Mouse (Mus musculus): ENCODE data around the gene Gbp2. TPM values are rescaled to one million over a fixed set of nuclear protein-coding genes. Genes with fewer than 3 reads are reported as not detected.
"Not testable (repeated sequence)": the region's sequence is repeated elsewhere in the genome, so short reads cannot be mapped to it uniquely, and the experiment has no call there.

Gene Gbp2
- total RNA-seq (2014; fragmentation: Nextera tagmentation) (2.4 and 2.6 TPM in 2 replicates), total RNA-seq (2017) (9.7 and 11.4 TPM in 2 replicates)

DNA sequence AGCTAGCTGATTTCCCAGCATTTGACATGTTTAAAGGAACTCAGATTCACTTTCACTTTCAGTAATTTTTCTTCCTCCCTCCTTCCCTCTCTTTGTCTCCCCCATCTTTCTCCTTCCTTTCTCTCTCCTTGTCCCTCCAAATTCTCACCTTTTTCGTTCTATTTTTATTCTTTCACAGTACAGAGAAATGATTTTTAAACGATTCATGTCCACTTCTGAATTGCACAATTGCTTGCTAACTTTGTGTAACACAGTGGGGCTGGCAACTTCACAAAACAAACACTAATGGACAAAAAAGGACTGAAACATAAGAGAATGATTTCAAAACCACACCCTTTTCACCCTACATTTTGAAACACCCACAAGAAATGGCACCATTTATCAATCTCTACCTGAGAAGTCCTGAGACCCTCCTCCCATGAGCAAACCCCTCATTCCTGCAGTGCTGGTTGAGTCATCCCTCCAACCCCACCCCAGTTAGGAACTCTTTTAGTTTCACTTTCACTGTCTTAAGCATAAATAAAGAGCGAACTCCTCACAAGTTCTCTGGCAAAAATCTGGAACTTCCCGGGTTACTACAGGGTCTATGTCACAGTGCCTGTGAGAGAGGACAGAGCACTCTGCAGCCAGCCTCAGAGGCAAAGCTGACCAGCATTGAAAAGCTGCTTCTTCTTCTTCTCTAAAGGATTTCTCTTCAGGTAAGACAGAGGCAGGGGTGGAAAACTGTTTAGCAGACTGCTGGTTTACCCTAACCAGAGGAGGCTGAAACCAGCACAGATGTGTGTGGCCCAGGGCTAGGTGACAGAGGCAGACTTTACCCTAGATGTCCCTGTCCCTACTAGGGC is at the start of gene Gbp2:
Gbp2 (plus strand) TSS at position 492 of the 845 bp plus-strand sequence.
- ATAC-seq (replicated peaks; ENCODE audit: low FRiP score, low TSS enrichment, poor library complexity, severe bottlenecking) = peak; percentile 50

DNA sequence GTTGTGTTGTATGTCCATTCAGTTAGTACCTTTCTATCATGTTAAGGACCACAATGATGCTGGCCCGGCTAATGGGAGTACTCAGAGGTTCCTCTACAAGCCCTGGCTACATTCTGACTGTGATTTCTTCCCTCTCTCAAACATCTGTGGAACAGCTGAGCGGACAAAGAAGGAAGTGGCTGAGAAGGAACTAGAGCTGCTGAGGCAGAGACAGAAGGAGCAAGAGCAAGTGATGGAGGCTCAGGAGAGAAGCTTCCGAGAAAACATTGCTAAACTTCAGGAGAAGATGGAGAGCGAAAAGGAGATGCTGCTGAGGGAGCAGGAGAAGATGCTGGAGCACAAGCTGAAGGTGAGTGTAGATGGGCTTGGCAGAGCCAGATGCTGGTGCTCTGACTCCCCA is 49.7 kb upstream of the Gbp2 start:
- ATAC-seq (replicated peaks; ENCODE audit: low FRiP score, low TSS enrichment, poor library complexity, severe bottlenecking) = no peak

DNA sequence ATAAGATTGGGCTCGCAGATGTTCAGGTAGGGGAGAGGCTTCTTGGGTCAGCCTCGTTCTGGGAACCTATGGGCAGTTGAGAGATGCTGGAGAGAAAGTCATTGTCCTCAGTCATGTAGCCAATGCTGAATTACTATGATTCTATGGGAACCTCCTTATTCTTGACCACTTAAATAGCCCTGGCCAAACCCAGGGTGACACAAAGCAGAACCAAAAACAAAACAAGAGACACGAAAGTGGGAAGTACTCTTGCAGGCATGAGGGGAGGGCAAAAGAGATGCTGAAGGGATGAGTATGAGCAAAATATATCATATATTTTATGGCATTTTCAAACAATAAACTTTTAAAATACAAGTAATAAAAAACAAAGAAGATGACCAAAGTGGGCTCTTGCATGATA is 43.3 kb upstream of the Gbp2 start:
- no peak for ATAC-seq (replicated peaks; ENCODE audit: low FRiP score, low TSS enrichment, poor library complexity, severe bottlenecking)

DNA sequence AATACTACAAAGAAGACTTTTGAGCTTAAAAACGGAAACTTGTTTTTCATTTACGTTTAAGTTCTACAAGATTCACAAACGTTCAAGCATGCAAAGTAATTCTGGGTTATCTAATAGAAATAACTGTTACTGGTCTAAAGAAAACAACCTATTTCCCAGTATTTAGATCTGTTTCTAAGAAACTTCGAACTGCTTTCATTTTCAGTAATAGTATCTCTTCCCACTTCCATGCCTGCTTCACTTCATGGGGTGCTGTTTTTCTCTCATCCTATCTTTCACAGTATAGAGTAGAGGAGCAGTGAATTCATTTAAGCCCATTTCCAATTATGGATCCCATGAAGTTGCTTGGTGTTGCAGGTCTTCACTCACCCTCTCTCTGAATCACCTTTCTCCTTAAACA is 42.1 kb upstream of the Gbp2 start:
- ATAC-seq (replicated peaks; ENCODE audit: low FRiP score, low TSS enrichment, poor library complexity, severe bottlenecking) = no peak

DNA sequence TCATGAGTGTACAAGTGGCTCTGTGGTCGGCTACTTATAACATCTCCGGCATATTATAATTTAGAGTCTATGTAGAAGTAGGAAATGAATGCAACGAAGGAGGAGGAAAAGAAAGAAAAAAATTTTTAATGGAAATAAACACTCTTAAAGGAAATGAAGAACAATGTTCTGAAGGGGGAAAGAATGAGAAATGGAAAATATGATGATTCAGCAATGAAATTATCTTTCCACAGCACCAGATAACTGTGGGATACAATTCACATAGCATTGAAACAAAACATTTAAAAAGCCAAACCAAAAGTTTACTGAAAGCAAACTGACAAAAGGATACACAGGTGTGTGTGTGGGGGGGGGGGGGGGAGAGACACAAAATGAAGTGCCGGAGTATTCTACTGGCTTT is 37.3 kb upstream of the Gbp2 start:
- no peak for ATAC-seq (replicated peaks; ENCODE audit: low FRiP score, low TSS enrichment, poor library complexity, severe bottlenecking)

DNA sequence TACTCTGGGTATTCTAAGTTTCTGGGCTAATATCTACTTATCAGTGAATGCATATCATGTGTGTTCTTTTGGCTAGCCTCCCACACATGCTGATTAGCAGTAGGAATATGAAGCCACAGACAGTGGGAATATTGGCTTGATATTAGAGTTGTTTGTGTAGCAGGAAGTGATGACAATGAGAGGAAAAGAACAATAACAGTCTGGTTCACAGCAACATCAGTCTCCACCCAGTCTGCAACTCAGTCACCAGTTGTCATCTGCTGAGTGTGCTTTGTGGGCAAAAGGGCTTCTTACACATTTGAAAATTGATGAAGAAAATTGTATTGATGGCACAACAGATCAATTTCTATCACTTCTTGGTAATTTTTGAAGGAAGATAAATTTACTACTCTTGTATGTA is 33.0 kb upstream of the Gbp2 start:
- no peak for ATAC-seq (replicated peaks; ENCODE audit: low FRiP score, low TSS enrichment, poor library complexity, severe bottlenecking)

DNA sequence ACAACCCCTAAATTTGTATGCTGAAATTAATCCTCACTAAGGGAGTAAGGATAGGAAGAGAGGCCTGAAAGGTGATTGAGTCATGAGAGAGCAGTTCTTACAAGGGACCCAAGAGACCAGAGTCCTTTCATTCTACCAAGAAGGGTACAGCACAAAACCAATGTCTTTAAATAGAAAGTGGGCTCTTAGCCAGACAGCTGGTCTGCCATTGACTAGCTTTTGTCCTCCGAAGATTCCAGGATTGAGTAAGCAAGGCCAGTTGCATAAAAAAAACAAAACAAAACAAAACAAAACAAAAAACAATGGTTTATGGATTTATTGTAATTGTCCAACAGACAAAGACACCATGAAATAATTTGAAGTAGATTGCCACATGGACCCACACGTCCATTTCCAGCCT is 31.5 kb upstream of the Gbp2 start:
- ATAC-seq (replicated peaks; ENCODE audit: low FRiP score, low TSS enrichment, poor library complexity, severe bottlenecking) = no peak

DNA sequence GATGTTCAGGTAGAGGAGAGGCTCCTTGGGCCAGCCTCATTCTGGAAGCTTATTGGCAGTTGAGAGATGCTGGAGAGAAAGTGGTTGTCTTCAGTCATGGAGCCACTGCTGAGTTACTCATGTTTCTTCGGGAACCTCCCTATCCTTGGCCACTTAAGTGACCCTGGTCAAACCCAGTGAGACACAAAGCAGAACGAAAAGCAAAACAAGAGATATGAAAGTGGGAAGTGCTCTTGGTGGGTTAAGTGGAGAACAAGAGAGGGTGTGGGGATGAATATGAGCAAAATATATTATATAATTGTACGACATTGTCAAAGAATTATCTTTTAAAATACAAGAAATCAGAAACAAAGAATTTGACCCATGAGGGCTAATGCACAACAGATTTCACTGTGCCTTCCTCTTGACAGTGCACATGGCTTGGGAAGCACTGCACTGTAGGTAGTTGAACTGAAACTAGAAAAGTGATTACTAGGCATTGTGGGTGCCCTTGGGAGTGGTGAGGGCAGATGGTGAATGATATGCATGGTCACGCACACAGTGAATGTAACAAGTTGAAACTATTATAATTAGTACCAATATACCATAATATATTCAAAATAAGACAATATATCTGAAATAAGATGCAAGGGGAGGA is 29.9 kb upstream of the Gbp2 start:
- no peak for ATAC-seq (replicated peaks; ENCODE audit: low FRiP score, low TSS enrichment, poor library complexity, severe bottlenecking)

DNA sequence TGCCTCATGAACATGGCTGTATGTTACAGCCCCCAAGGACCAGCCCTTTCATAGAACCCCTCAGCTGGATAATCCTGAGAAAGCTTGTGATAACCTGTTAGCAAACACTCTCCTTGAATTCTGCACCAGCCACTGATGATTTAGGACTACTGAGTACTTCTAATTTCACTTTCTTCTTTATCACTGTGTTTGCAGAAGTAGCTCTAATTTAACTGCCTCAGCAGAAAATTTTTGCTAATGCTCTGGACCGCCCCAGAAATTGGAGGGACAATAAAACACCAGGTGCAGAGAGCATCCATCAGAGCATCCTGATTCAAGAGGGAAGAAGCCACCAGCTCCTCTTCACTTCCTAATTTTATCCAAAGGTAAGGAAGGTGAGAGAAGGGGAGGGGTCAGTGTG is 25.9 kb upstream of the Gbp2 start, which contains the start of gene Gbp2b:
Gbp2b (plus strand) TSS at position 301 of the 400 bp plus-strand sequence.
- ATAC-seq (replicated peaks; ENCODE audit: low FRiP score, low TSS enrichment, poor library complexity, severe bottlenecking) = no peak

DNA sequence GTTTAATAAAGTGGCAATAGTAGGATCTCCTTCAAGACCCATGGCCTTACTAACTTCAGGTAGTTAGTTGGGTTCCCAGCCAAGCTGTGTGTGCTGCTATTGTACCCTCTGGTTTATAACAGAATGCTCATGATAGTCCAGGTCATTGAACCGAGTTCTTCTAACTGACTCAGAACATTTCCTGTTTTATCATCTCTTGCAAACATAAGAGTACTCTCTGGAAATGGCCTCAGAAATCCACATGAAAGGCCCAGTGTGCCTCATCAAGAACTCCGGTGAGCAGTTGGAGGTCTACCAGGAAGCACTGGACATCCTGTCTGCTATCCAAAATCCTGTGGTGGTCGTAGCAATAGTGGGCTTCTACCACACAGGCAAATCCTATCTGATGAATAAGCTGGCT is 22.5 kb upstream of the Gbp2 start:
- ATAC-seq (replicated peaks; ENCODE audit: low FRiP score, low TSS enrichment, poor library complexity, severe bottlenecking) = no peak

DNA sequence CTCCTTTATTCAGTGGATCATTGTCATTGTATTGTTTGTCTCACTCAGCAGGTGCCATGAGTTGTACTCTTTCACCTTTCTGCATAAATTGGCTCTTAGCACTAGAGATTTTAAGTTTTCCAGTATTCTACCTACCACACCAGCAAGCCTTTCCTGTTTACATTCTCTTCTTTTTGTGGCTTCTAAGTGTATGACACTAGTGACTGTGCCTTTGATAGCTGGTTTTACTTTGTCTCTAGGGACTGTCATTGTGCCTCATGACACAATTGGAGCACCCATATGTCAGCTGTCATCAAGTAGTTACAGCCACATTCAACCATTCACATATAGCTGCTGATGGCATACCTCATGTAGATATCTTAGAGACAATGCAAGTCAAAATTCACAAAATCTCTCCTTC is 18.7 kb upstream of the Gbp2 start:
- no peak for ATAC-seq (replicated peaks; ENCODE audit: low FRiP score, low TSS enrichment, poor library complexity, severe bottlenecking)

DNA sequence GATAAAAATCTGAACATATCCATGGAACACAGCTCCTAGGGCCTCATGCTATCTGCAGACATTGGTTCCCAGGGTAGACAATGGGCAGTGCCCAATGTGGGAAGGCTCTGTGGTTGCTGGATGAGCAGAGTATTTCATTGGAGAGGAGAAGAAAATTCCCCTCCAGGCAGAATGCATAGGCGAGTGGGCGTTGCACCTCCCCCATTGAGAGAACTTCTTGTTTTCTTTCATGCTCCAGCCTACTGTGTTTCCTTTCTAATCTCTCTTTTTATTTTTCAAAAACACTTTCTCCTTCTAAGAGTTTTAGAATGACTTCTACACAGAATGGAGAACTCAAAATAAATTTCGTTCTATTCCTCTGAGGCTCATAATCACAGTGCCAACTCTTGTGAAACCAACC is 1.7 kb upstream of the Gbp2 start:
- no peak for ATAC-seq (replicated peaks; ENCODE audit: low FRiP score, low TSS enrichment, poor library complexity, severe bottlenecking)

DNA sequence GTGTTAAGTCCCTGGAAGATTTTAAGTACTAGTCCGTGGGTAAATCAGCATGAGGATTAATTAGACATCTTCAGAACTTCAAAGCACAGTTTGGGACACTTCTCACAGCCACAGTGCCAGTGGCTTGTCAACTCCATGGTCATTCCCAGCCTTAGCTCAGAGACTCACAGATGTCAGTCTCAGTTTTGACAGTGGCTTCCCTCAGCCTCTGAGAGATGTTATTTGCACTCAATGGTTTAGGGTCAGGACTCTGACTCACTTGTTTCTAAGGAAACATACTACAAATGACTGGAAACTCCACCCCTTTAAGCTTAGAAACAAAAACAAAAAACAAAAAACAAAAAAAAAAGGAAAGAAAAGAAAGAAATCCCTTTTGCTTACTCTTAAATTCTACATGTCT is 796 bp upstream of the Gbp2 start:
- ATAC-seq (replicated peaks; ENCODE audit: low FRiP score, low TSS enrichment, poor library complexity, severe bottlenecking) = 0 out of 2 replicates have a peak, but pooled peaks have one; percentile 39

DNA sequence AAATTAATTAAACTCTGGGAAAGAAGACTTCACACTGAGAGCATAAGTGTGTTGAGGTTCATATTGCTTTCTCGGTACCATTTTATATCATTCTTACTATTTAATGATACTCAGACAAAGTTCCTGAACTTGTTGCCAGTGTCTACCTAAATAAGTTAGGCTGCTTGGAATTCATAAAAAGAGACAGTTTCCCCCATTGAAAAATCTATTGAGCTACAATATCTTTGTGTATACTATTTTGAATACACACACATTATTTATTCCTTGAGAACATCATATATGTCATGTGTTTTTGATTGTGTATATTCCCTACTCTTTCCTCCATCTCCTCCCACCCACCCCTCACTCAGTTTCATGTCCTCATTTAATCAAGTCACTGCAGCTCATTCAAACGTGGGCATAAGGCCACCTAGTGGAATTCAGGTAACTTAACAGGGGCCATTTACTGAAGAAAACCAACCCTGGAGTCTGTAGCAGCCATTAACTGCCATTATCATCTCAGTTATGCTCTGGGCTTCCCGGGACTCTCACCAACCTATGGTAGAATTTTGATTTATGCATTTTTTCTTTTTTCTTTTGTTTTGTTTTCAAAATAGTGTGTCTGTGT is 657 bp downstream of the Gbp2 start:
- peak; percentile 83 for ATAC-seq (replicated peaks; ENCODE audit: low FRiP score, low TSS enrichment, poor library complexity, severe bottlenecking)

DNA sequence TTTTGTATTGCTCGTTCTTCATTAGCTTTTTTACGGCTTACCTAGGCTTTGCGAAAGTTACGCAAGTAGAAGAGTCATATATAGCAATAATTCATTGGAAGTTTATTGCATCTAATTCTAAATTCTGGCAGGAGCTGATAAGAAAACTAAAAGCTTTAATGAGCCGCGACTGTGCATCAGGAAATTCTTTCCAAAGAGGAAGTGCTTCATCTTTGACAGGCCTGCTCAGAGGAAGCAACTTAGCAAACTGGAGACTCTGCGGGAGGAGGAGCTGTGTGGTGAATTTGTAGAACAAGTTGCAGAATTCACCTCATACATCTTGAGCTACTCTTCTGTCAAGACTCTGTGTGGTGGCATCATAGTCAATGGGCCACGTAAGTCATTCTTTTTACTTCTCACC is 10.0 kb downstream of the Gbp2 start:
- ATAC-seq (replicated peaks; ENCODE audit: low FRiP score, low TSS enrichment, poor library complexity, severe bottlenecking) = no peak

DNA sequence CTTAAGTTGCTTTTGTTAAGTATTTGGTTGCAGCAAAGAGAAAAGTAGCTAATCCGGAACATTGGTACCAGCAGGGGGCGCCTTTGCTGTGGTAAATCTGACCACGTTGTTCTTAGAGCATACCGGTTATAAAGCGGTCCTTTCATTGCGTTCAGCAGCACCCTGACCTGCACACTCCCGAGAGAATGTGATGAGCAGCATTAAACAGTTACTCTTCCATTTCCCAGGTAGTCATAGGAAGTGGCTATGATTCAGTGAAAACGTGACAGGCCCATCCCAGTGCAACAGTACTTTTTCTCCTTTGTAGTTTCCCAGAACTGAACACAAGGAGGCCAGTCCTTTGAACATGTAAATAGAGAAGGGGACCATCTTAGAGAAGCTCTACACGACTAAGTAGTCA is 19.8 kb downstream of the Gbp2 start:
- ATAC-seq (replicated peaks; ENCODE audit: low FRiP score, low TSS enrichment, poor library complexity, severe bottlenecking) = peak; percentile 88

DNA sequence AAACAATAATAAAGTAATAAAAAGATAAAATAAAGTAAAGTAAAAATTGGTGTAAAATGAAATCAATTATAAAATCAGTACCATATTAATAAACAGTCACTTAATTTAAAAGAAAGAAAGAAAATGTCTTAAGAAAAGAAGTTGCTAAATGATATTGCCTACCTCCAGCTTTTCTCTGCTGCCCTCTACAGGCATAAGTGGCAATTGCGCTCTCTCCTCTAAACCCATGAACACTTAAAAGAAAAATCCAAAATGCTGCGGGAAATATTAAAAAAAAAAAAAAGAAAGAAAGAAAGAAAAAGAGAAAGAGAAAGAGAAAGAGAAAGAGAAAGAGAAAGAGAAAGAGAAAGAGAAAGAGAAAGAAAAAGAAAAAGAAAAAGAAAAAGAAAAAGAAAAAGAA is 25.5 kb downstream of the Gbp2 start:
- peak; percentile 81; the same call in 1 of the 2 replicates for ATAC-seq (replicated peaks; ENCODE audit: low FRiP score, low TSS enrichment, poor library complexity, severe bottlenecking)

DNA sequence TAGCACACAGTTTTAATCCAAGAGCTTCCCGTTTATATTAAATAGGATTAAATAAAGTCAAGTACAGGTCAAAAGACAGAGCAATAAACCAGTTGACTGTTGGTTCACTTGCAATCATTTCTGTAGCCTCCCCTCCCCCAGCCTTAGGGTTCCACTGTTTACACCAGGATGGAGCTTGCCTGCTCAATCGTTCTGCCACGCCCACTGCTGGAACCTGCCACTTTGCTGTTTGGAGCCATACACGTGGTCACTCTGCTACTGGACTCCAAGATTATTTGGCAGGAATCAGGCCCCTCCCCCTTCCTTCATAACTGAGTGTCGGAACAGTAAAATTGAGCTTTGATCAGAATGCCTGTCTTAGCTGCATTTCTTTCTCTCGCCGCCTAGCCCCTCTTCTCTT is 27.4 kb downstream of the Gbp2 start:
- ATAC-seq (replicated peaks; ENCODE audit: low FRiP score, low TSS enrichment, poor library complexity, severe bottlenecking) = not testable (repeated sequence)

DNA sequence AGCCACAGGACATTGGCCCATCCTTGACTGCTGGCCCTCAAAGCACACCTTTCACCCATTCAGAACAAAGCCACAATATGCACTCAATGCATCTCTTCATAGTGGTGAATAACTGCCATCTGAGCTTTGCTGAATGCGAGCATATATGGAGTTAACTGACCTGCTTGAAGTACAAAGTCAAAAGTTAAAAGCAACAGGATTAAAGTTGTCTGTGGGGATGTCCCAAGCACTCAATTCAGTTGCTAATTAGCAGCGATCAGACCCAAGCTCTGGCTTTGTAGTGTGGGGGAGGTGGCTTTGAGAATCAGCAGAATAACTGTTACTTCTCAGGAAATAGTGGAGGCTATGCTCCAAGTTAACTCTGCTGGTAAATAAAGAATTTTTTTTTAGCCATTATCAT is 29.8 kb downstream of the Gbp2 start:
- no peak for ATAC-seq (replicated peaks; ENCODE audit: low FRiP score, low TSS enrichment, poor library complexity, severe bottlenecking)

DNA sequence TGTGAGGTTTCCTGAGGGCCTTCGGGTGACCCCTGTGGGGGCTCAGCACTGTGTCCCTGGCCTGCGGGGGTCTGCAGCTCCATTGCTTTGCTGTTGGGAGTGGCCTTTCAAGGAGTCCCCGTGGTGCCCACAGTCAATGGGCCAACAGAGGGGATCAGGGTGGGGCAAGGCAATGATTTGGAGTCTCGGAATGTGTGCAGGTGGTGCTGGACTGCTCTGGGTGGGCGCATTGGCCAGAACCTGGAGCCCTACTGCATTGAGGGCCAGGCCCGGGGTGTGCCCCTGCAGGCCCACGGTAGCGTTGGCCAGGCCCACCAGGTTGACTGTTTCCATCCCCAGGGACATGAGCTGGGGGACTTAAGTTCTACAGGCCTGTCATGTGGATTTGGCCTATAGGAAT is 44.3 kb downstream of the Gbp2 start:
- no peak for ATAC-seq (replicated peaks; ENCODE audit: low FRiP score, low TSS enrichment, poor library complexity, severe bottlenecking)

Measured in megakaryocyte-erythroid progenitor cell, adult 5-6 weeks (primary cell).